Mouse (Mus musculus) NIH3T3 (cell line): Measurements from ENCODE around the gene Tdp2.

Experiments
- DNase-seq: peaks from one replicate; pipeline ENCODE4 v3.0.0-alpha.2; 2012; ENCODE audit warnings: low read depth

Tdp2 gene

GRCm38 (mm10) chr13:24880208-24880607 is 48.7 kb downstream of the Tdp2 start:
- no peak for DNase-seq

- DNase-seq = no peak
These were observed 49.2 kb downstream of the Tdp2 start for GRCm38 (mm10) chr13:24880704-24881103.

- DNase-seq = no peak
These were observed 50.9 kb downstream of the Tdp2 start for GRCm38 (mm10) chr13:24882411-24882810.

GRCm38 (mm10) chr13:24889554-24889953 is 58.1 kb downstream of the Tdp2 start:
- peak; percentile 31 for DNase-seq
